Mouse (Mus musculus): ENCODE measurements around the gene Tnr. TPM values are rescaled to one million over a fixed set of nuclear protein-coding genes. Genes with fewer than 3 reads are reported as not detected.

The Tnr gene
- total RNA-seq (2018; cell fraction: chromatin; rRNA removed): not detected
- not detected for total RNA-seq (2018; cell fraction: cytosol; rRNA removed)
- not detected for total RNA-seq (2018; cell fraction: nucleus; rRNA removed)
- polyA plus RNA-seq (2018): not detected in 3 replicates

- Histone ChIP-seq H3K4me3 (ENCODE audit: inconsistent target) (no peak within 1 kb of the TSS), H3K36me3 (ENCODE audit: inconsistent target) (no peaks in the 10 kb centered on the region), H3K27ac (no peak within 1 kb of the TSS), H3K79me2 (ENCODE audit: inconsistent target) (no peaks in the 10 kb centered on the region)
- WGBS (ENCODE audit: missing documents): 6% methylated on average over 8 of the region's 8 CpGs
Measured at GRCm38 (mm10) chr1:159523578-159523977, at the start of gene Tnr. TSS of gene Tnr (plus strand) at chr1:159523769.

GRCm38 (mm10) chr1:159489853-159490435, 33.6 kb upstream of the Tnr start:
- Histone ChIP-seq H3K36me3 (ENCODE audit: inconsistent target) (no peaks in the 10 kb centered on the region), H3K27ac (no peak overlapping the region), H3K79me2 (ENCODE audit: inconsistent target) (no peaks in the 10 kb centered on the region), H3K4me3 (ENCODE audit: inconsistent target) (no peak overlapping the region)
- WGBS (ENCODE audit: missing documents): 53% methylated on average over 4 of the region's 4 CpGs

DNA sequence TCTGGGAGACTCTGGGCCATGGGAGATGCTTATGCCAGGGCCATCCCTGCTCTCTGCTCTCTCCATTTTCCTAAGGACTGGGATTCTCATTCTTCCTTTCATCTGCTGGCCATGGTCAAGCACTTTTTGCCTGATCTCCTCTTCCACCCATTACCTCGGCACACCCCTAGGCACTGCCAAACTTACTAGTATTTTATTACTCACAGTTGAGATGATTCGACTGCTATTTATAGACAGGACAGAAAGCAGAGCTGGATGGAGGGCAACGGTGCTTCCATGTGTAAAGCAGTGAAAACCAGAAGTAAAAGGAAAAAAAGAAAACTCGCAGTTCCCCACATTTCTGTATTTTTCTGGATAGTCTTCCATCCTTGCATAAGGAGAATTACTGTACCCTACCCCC, 31.0 kb upstream of the Tnr start:
- Histone ChIP-seq H3K79me2 (ENCODE audit: inconsistent target) (no peaks in the 10 kb centered on the region), H3K4me3 (ENCODE audit: inconsistent target) (no peak overlapping the region), H3K36me3 (ENCODE audit: inconsistent target) (no peaks in the 10 kb centered on the region), H3K27ac (no peak overlapping the region)
- WGBS (ENCODE audit: missing documents): 90% methylated on average over 4 of the region's 4 CpGs

- Histone ChIP-seq H3K27ac (no peak overlapping the region), H3K4me3 (ENCODE audit: inconsistent target) (no peak overlapping the region)
- 71% methylated on average over 5 of the region's 5 CpGs for WGBS (ENCODE audit: missing documents)
Measured at GRCm38 (mm10) chr1:159493720-159494499, 29.7 kb upstream of the Tnr start.

DNA sequence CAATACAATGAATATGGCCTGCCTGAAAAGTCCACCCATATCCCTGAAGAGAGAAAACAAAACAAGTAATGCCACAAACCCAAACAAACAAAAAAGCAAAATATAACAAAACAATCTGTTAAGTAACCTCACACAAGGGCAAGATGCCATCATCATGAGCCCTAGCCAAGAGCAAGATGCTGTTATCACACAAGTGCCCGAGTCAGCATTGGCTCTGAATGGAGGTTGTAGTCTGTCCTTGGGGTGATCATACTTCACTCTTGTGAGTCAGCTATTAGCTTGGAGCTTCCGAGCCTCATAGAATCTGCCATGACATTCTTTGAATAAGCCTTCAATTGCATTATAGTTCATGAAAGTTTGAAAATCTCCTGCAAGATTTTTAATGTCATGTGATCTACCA, 25.3 kb upstream of the Tnr start:
- Histone ChIP-seq H3K27ac (no peak overlapping the region), H3K36me3 (ENCODE audit: inconsistent target) (no peaks in the 10 kb centered on the region), H3K4me3 (ENCODE audit: inconsistent target) (no peak overlapping the region), H3K79me2 (ENCODE audit: inconsistent target) (no peaks in the 10 kb centered on the region)
- 88% methylated on average over 2 of the region's 2 CpGs for WGBS (ENCODE audit: missing documents)

More at GRCm38 (mm10) chr1:159493720-159494499, 29.7 kb upstream of the Tnr start:
- Histone ChIP-seq H3K79me2 (ENCODE audit: inconsistent target) (no peaks in the 10 kb centered on the region), H3K36me3 (ENCODE audit: inconsistent target) (no peaks in the 10 kb centered on the region)

DNA sequence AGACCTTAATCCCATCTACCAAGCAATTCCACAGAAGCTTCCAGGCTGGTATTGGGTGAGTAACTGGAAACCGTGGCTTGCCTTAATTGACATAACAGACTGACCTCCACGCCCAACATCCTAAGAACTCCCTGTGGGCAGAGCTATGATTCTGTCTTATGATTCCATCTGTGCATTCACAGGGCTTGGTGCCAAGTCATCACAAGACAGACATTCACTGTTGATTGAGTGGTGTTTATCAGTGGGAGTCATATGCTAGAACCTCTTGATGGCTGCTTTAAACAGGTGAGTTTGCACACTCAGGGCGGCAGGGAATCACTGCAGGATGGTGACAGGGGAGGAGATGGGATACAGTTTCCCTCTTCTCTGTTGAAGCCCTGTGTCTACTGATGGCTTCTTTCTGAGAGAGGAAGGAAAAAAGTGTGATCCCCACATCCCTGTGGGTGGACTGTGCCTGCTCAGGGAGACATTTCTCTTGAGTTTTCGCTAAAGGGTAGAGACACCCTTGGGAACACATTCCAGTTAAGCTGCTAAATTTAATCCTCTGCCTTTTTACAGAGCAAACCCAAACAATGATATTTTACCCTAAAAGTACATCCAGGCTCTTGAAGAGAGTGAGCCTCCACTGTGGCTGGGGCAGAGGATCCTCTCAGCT, 23.6 kb upstream of the Tnr start:
- H3K27ac ChIP-seq: no peak overlapping the region
- H3K4me3 ChIP-seq (ENCODE audit: inconsistent target): no peak overlapping the region
- H3K79me2 ChIP-seq (ENCODE audit: inconsistent target): no peaks in the 10 kb centered on the region
- H3K36me3 ChIP-seq (ENCODE audit: inconsistent target): no peaks in the 10 kb centered on the region
- 88% methylated on average over 4 of the region's 4 CpGs for WGBS (ENCODE audit: missing documents)

GRCm38 (mm10) chr1:159501911-159502310, 21.7 kb upstream of the Tnr start:
- Histone ChIP-seq H3K36me3 (ENCODE audit: inconsistent target) (no peaks in the 10 kb centered on the region), H3K4me3 (ENCODE audit: inconsistent target) (no peak overlapping the region), H3K79me2 (ENCODE audit: inconsistent target) (no peaks in the 10 kb centered on the region), H3K27ac (no peak overlapping the region)
- 90% methylated on average over 4 of the region's 4 CpGs for WGBS (ENCODE audit: missing documents)

DNA sequence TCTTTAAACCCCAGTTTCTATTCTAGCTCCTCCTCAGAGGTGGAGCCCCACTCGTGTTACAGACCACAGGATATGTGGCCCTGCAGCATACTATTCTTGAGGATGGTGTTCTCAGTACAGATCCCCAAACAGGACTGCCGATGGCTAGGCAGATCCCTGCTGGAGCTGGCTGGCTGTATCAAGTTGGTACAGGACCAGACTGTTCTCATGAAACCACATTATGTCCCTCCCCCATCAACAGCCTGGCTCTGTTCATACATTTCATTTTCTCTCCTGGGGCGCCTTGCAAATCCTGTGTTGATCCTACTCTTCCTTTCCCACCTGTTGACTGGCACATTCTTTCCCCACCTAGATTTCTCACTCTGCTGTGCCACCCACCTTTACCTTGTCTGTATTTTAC, 12.9 kb upstream of the Tnr start:
- Histone ChIP-seq H3K27ac (no peak overlapping the region), H3K4me3 (ENCODE audit: inconsistent target) (no peak overlapping the region), H3K79me2 (ENCODE audit: inconsistent target) (no peaks in the 10 kb centered on the region), H3K36me3 (ENCODE audit: inconsistent target) (no peaks in the 10 kb centered on the region)
- WGBS (ENCODE audit: missing documents): 83% methylated on average over 3 of the region's 3 CpGs

- no peak overlapping the region for H3K27ac ChIP-seq
- no peaks in the 10 kb centered on the region for H3K79me2 ChIP-seq (ENCODE audit: inconsistent target)
- H3K36me3 ChIP-seq (ENCODE audit: inconsistent target): no peaks in the 10 kb centered on the region
- 55% methylated on average over 4 of the region's 4 CpGs for WGBS (ENCODE audit: missing documents)
- H3K4me3 ChIP-seq (ENCODE audit: inconsistent target): no peak overlapping the region
Measured at GRCm38 (mm10) chr1:159517647-159518046, 5.9 kb upstream of the Tnr start.

DNA sequence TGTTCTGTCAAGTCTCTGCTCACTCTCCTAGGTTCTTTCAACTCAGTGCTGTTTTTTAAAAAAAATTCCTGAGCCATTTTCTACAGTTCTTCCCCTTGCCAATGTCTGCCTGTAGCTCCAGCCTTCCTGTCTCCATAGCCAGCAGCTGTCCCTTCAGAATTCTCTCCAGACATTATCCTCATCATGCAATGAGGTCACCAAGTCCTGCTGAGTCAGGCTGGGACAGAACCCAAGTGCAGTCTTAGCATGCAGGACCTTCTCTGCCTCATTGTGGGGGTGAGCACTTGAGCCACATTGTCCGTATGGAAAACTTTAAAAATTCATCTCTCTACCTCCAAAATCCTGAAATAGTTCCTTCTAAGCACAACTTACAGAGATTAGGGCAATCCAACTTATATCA, 4.4 kb upstream of the Tnr start:
- H3K36me3 ChIP-seq (ENCODE audit: inconsistent target): no peaks in the 10 kb centered on the region
- 57% methylated on average over 1 of the region's 1 CpGs for WGBS (ENCODE audit: missing documents)
- no peak overlapping the region for H3K4me3 ChIP-seq (ENCODE audit: inconsistent target)
- H3K27ac ChIP-seq: no peak overlapping the region
- H3K79me2 ChIP-seq (ENCODE audit: inconsistent target): no peaks in the 10 kb centered on the region

DNA sequence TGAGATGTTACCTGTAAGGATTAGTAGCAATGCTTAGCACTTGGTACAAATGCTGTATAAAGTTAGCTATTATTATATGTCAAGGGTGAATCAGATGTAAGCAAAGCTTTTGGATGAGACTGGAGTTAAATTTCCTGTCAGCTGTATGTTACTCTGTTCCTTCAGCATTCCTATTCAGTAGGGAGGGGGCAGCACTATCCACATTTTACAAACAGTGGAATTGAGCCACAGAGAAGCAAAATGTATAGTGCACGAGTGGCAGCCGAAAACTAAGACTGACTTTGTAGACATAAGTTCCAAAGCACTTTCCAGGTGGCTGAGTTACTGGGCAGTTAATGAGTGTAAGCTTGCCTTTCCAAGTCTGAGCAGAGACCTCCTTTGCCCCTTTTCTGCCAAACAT, 500 bp upstream of the Tnr start:
- Histone ChIP-seq H3K36me3 (ENCODE audit: inconsistent target) (no peaks in the 10 kb centered on the region), H3K79me2 (ENCODE audit: inconsistent target) (no peaks in the 10 kb centered on the region), H3K27ac (no peak overlapping the region), H3K4me3 (ENCODE audit: inconsistent target) (no peak overlapping the region)
- 70% methylated on average over 2 of the region's 2 CpGs for WGBS (ENCODE audit: missing documents)

- H3K4me3 ChIP-seq (ENCODE audit: inconsistent target): no peak overlapping the region
- no peaks in the 10 kb centered on the region for H3K79me2 ChIP-seq (ENCODE audit: inconsistent target)
- H3K36me3 ChIP-seq (ENCODE audit: inconsistent target): no peaks in the 10 kb centered on the region
- no peak overlapping the region for H3K27ac ChIP-seq
- 5% methylated on average over 18 of the region's 18 CpGs for WGBS (ENCODE audit: missing documents)
Measured at GRCm38 (mm10) chr1:159524051-159524549, 531 bp downstream of the Tnr start.

- 29% methylated on average over 4 of the region's 4 CpGs for WGBS (ENCODE audit: missing documents)
Measured at GRCm38 (mm10) chr1:159532841-159533569, 9.4 kb downstream of the Tnr start.

GRCm38 (mm10) chr1:159535582-159535981, 12.0 kb downstream of the Tnr start:
- Histone ChIP-seq H3K27ac (no peak overlapping the region), H3K36me3 (ENCODE audit: inconsistent target) (no peaks in the 10 kb centered on the region), H3K79me2 (ENCODE audit: inconsistent target) (no peaks in the 10 kb centered on the region), H3K4me3 (ENCODE audit: inconsistent target) (no peak overlapping the region)
- 38% methylated on average over 4 of the region's 4 CpGs for WGBS (ENCODE audit: missing documents)

More at GRCm38 (mm10) chr1:159532841-159533569, 9.4 kb downstream of the Tnr start:
- Histone ChIP-seq H3K79me2 (ENCODE audit: inconsistent target) (no peaks in the 10 kb centered on the region), H3K4me3 (ENCODE audit: inconsistent target) (no peak overlapping the region), H3K27ac (no peak overlapping the region), H3K36me3 (ENCODE audit: inconsistent target) (no peaks in the 10 kb centered on the region)

All from macrophage (primary cell).